Mouse (Mus musculus) heart, embryonic 11.5 days (tissue): ENCODE data around the gene Pex12. TPM values are rescaled to one million over a fixed set of nuclear protein-coding genes. Genes with fewer than 3 reads are reported as not detected.
"Not testable (repeated sequence)": the region's sequence is repeated elsewhere in the genome, so short reads cannot be mapped to it uniquely, and the experiment has no call there.

Experiments
- ATAC-seq: fragments of 200-750 bp; cut with Nextera tagmentation; replicated peaks from 2 replicates; pipeline ENCODE4 v1.8.0; 2017; ENCODE audit warnings: moderate library complexity; ENCODE audit not compliant: insufficient number of reproducible peaks, low FRiP score, low TSS enrichment
- H3K27ac ChIP-seq: fragments of 300-500 bp; sonication (generic); 2 replicates; pipeline ENCODE4 v1.5.1; 2014; ENCODE audit warnings: mild to moderate bottlenecking, low read depth, low read length
- H3K27me3 ChIP-seq: fragments of 300-500 bp; sonication (generic); 2 replicates; pipeline ENCODE4 v1.6.1; 2014; ENCODE audit warnings: mild to moderate bottlenecking, low read length, mixed read lengths; ENCODE audit not compliant: control insufficient read depth, insufficient read depth
- H3K36me3 ChIP-seq: fragments of 300-500 bp; sonication (generic); 2 replicates; pipeline ENCODE4 v1.6.1; 2014; ENCODE audit warnings: mild to moderate bottlenecking, low read length, moderate library complexity, mixed read lengths; ENCODE audit not compliant: control insufficient read depth, insufficient read depth
- H3K4me1 ChIP-seq: fragments of 300-500 bp; sonication (generic); 2 replicates; pipeline ENCODE4 v1.6.1; 2014; ENCODE audit warnings: low read length; ENCODE audit not compliant: control insufficient read depth, insufficient read depth
- H3K4me2 ChIP-seq: fragments of 300-500 bp; sonication (generic); 2 replicates; pipeline ENCODE4 v1.6.1; 2014; ENCODE audit warnings: mild to moderate bottlenecking, moderate library complexity
- H3K4me3 ChIP-seq: fragments of 300-500 bp; sonication (generic); 2 replicates; pipeline ENCODE4 v1.5.1; 2014; ENCODE audit warnings: low read depth, low read length
- H3K9ac ChIP-seq: fragments of 300-500 bp; sonication (generic); 2 replicates; pipeline ENCODE4 v1.6.1; 2014; ENCODE audit warnings: mild to moderate bottlenecking, low read depth, low read length, moderate library complexity
- H3K9me3 ChIP-seq: fragments of 300-500 bp; sonication (generic); replicated peaks from 2 replicates; pipeline ENCODE4 v1.6.1; 2016; ENCODE audit warnings: low read length; ENCODE audit not compliant: control insufficient read depth
- WGBS: fragments of 180-500 bp; shearing (Covaris S2); extraction: QIAGEN DNeasy Blood & Tissue Kit; methylation state at CpG from one replicate; pipeline ENCODE4 v1.1.7; 2014; ENCODE audit not compliant: insufficient replicate concordance; 5-methylcytosine and 5-hydroxymethylcytosine counted together
- polyA plus RNA-seq: library from polyadenylated mRNA; unstranded; fragments of >200 nt; fragmentation: Nextera tagmentation; extraction: Ambion mirVana; gene quantifications from 2 replicates; pipeline ENCODE4 v1.2.1, GENCODE M21; 2014

The Pex12 gene
- polyA plus RNA-seq, 1 experiment from 2014 or later = 9.6 TPM

DNA sequence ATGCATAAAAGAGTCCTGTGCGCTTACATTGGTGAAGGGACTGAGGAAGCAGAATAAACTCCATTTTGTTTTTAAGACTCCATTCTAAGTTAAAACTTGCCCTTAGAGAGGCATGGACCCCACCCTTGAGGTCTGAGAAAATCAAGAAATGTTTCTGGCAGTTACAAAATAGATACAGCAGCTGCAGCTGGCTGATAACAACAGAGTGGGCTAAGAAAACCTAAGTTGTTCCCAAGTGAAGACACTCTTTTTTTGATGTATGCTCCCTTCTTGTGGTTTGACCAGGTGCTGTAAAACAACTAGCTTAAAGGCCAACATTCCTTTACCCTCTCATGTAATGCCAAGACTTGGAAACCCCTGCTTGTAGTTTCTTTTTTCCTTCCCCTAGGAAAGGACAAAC is 39.7 kb downstream of the Pex12 start:
- H3K4me1 ChIP-seq = no peaks in the 10 kb centered on the region
- H3K9ac ChIP-seq = no peak overlapping the region
- H3K9me3 ChIP-seq = no peaks in the 10 kb centered on the region
- WGBS = 90% methylated on average over 1 of the region's 1 CpGs
- no peak overlapping the region for H3K4me3 ChIP-seq
- no peak for ATAC-seq
- no peaks in the 10 kb centered on the region for H3K27me3 ChIP-seq
- H3K4me2 ChIP-seq = no peak overlapping the region
- no peaks in the 10 kb centered on the region for H3K36me3 ChIP-seq
- H3K27ac ChIP-seq = no peak overlapping the region

GRCm38 (mm10) chr11:83257211-83257610 is 45.2 kb downstream of the Pex12 start:
- H3K9me3 ChIP-seq, H3K27me3 ChIP-seq, H3K4me3 ChIP-seq, ATAC-seq, H3K9ac ChIP-seq, H3K4me2 ChIP-seq, H3K27ac ChIP-seq, H3K36me3 ChIP-seq, H3K4me1 ChIP-seq: not testable (repeated sequence)
- WGBS = 44% methylated on average over 5 of the region's 5 CpGs

Other genes with a start within 250 kb of the Pex12 start
- 2.4 and 2.7 TPM in 2 replicates for gene Slfn2, start 237.5 kb downstream of the Pex12 start, polyA plus RNA-seq
- gene Slfn1, start 185.7 kb downstream of the Pex12 start, polyA plus RNA-seq = not detected in 2 replicates
- 0.06 TPM in 1 of 2 replicates, not detected in the other for gene Slfn4, start 127.4 kb downstream of the Pex12 start, polyA plus RNA-seq
- gene Slfn3, start 111.3 kb downstream of the Pex12 start, polyA plus RNA-seq = 1.4 and 1.5 TPM in 2 replicates
- 3.1 and 3.9 TPM in 2 replicates for gene Slfn14, start 15.9 kb downstream of the Pex12 start, polyA plus RNA-seq
- 51.5 and 66.1 TPM in 2 replicates for gene Ap2b1, start 3.6 kb downstream of the Pex12 start, polyA plus RNA-seq
- gene Rasl10b, start 106.6 kb upstream of the Pex12 start, polyA plus RNA-seq = 4.4 and 5.3 TPM in 2 replicates
- 0.10 and 0.14 TPM in 2 replicates for gene Gas2l2, start 126.9 kb upstream of the Pex12 start, polyA plus RNA-seq
- 2.1 and 2.3 TPM in 2 replicates for gene 1700020L24Rik, start 135.1 kb upstream of the Pex12 start, polyA plus RNA-seq
- gene Mmp28, start 160.5 kb upstream of the Pex12 start, polyA plus RNA-seq = 3.3 and 5.6 TPM in 2 replicates
- 6.0 and 15.1 TPM in 2 replicates for gene Taf15, start 170.5 kb upstream of the Pex12 start, polyA plus RNA-seq
- gene Heatr9, start 219.6 kb upstream of the Pex12 start, polyA plus RNA-seq = not detected in 2 replicates
- gene Ccl5, start 227.9 kb upstream of the Pex12 start, polyA plus RNA-seq = 0.35 TPM in 1 of 2 replicates, not detected in the other